Mouse (Mus musculus) CH12.LX (cell line): Measurements from ENCODE around the gene Arl4c.

ENCODE experiments used
- CHD2 ChIP-seq: IDR thresholded peaks from 2 replicates; pipeline ENCODE4 v1.6.1; 2011; ENCODE audit warnings: low read length, improper control_type of control experiment
- MAZ ChIP-seq: IDR thresholded peaks from 2 replicates; pipeline ENCODE4 v1.6.1; 2012; ENCODE audit warnings: low read depth, mild to moderate bottlenecking, inconsistent platforms, low read length, improper control_type of control experiment, moderate library complexity
- POLR2A ChIP-seq: IDR thresholded peaks from 2 replicates; pipeline ENCODE4 v1.6.1; 2011; ENCODE audit warnings: low read depth, mild to moderate bottlenecking, improper control_type of control experiment, low read length
- TBP ChIP-seq: conservative IDR thresholded peaks from 2 replicates; pipeline ENCODE4 v1.6.1; 2011; ENCODE audit warnings: low read depth, low read length, improper control_type of control experiment

DNA sequence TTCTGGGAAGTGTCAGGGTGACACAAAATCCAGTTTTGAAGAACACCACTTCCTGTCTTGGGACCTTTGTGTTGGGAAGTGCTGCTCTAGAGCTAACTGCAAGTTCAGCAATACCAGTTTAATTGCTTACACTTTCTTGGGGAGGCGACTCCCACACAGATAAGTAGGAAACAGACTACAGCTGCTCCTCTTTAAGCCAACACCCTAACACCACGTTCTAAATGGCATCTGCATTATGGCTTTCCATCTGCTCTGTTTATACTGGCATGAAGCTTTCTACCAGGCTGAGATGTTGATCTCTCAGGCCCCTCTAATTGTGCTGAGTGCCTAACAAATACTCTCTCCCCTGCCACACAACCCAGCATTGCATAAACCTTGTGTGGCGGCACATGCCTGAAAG, 36.9 kb upstream of the Arl4c start:
- TF ChIP-seq MAZ (no peak), CHD2 (no peak), POLR2A (no peak), TBP (no peak)
